Mouse (Mus musculus): ENCODE results near the gene Tbc1d1.

GRCm38 (mm10) chr5:64348780-64349179, 192.7 kb downstream of the Tbc1d1 start:
- TF ChIP-seq ZNF384 (IDR thresholded peaks at IDR 0.05; ENCODE audit: low read depth, low read length): no peak
- TF ChIP-seq ZC3H11A (IDR thresholded peaks at IDR 0.05; ENCODE audit: borderline replicate concordance, low read depth, low read length): no peak

Data from ES-E14 (cell line).